Mouse (Mus musculus) layer of hippocampus, adult 8-10 months (tissue): ENCODE data around the gene Ddx1. TPM values are rescaled to one million over a fixed set of nuclear protein-coding genes. Genes with fewer than 3 reads are reported as not detected.

Experiments used
- total RNA-seq, 4 experiments: library from RNA; stranded (reverse); gene quantifications; 2 replicates each; pipeline ENCODE4 v1.2.4; 2022

Gene Ddx1
- total RNA-seq, 4 experiments from 2014 or later, result 125 to 141 (median 126) TPM

Other genes starting within 250 kb of the Ddx1 start
- 10 to 100 TPM; 35.2 to 40.0 (median 38.2) TPM for gene Nbas, start 19.9 kb upstream of the Ddx1 start, total RNA-seq